Mouse (Mus musculus): ENCODE measurements around the gene Sox9.

The Sox9 gene

GRCm38 (mm10) chr11:112781994-112782356 is at the start of gene Sox9:
Gene Sox9, plus strand, starts transcription at chr11:112782224.
- in situ Hi-C loops (cut with MboI, MseI): no loop called here

- in situ Hi-C loops (cut with MboI, MseI): no loop called here
Observed at GRCm38 (mm10) chr11:112732401-112732800, 49.6 kb upstream of the Sox9 start.

- in situ Hi-C loops (cut with MboI, MseI): no loop called here
Observed at GRCm38 (mm10) chr11:112737071-112737470, 45.0 kb upstream of the Sox9 start.

GRCm38 (mm10) chr11:112739681-112740080 is 42.3 kb upstream of the Sox9 start:
- in situ Hi-C loops (cut with MboI, MseI): no loop called here

GRCm38 (mm10) chr11:112756516-112756915 is 25.5 kb upstream of the Sox9 start:
- in situ Hi-C loops (cut with MboI, MseI): no loop called here

GRCm38 (mm10) chr11:112758056-112758455 is 24.0 kb upstream of the Sox9 start:
- in situ Hi-C loops (cut with MboI, MseI): no loop called here

GRCm38 (mm10) chr11:112766956-112767355 is 15.1 kb upstream of the Sox9 start:
- in situ Hi-C loops (cut with MboI, MseI): no loop called here

GRCm38 (mm10) chr11:112767531-112768041 is 14.4 kb upstream of the Sox9 start:
- in situ Hi-C loops (cut with MboI, MseI): no loop called here

- in situ Hi-C loops (cut with MboI, MseI): no loop called here
Observed at GRCm38 (mm10) chr11:112772791-112773355, 9.2 kb upstream of the Sox9 start.

- in situ Hi-C loops (cut with MboI, MseI): no loop called here
Observed at GRCm38 (mm10) chr11:112779762-112780161, 2.3 kb upstream of the Sox9 start.

- in situ Hi-C loops (cut with MboI, MseI): no loop called here
Observed at GRCm38 (mm10) chr11:112780394-112780920, 1.6 kb upstream of the Sox9 start.

- in situ Hi-C loops (cut with MboI, MseI): no loop called here
Observed at GRCm38 (mm10) chr11:112781035-112781911, 751 bp upstream of the Sox9 start.

- in situ Hi-C loops (cut with MboI, MseI): no loop called here
Observed at GRCm38 (mm10) chr11:112782357-112783121, 515 bp downstream of the Sox9 start.

- in situ Hi-C loops (cut with MboI, MseI): no loop called here
Observed at GRCm38 (mm10) chr11:112783401-112784346, 1.6 kb downstream of the Sox9 start.

- in situ Hi-C loops (cut with MboI, MseI): no loop called here
Observed at GRCm38 (mm10) chr11:112784347-112784902, 2.4 kb downstream of the Sox9 start.

GRCm38 (mm10) chr11:112784903-112785381 is 2.9 kb downstream of the Sox9 start:
- in situ Hi-C loops (cut with MboI, MseI): no loop called here

GRCm38 (mm10) chr11:112785581-112785980 is 3.6 kb downstream of the Sox9 start:
- in situ Hi-C loops (cut with MboI, MseI): no loop called here

- in situ Hi-C loops (cut with MboI, MseI): no loop called here
Observed at GRCm38 (mm10) chr11:112786427-112786826, 4.4 kb downstream of the Sox9 start.

- in situ Hi-C loops (cut with MboI, MseI): no loop called here
Observed at GRCm38 (mm10) chr11:112788296-112788695, 6.3 kb downstream of the Sox9 start.

- in situ Hi-C loops (cut with MboI, MseI): no loop called here
Observed at GRCm38 (mm10) chr11:112796379-112796778, 14.4 kb downstream of the Sox9 start.

All from regulatory T cell (primary cell).